Mouse (Mus musculus) kidney, postnatal 25 days (tissue): ENCODE data around the gene Gm3047.
"Not testable (repeated sequence)": the region's sequence is repeated elsewhere in the genome, so short reads cannot be mapped to it uniquely, and the experiment has no call there.

ENCODE experiments used
- DNase-seq, 2 experiments: peaks; one replicate each; pipeline ENCODE4 v3.0.0; 2021; ENCODE audit warnings: mixed read lengths in 2 of 2

The Gm3047 gene

GRCm38 (mm10) chr14:4555105-4555504, at the start of gene Gm3047:
Gene Gm3047 (plus strand): TSS chr14:4555405.
- not testable (repeated sequence) for DNase-seq
